Mouse (Mus musculus): ENCODE measurements around the gene Gm20388. TPM values are rescaled to one million over a fixed set of nuclear protein-coding genes. Genes with fewer than 3 reads are reported as not detected.
A peak's percentile ranks its signal among the peaks of the same experiment; 100 is the strongest.

Gene Gm20388
- total RNA-seq, 1 experiment from 2014 or later, result 3.6 TPM

- DNase-seq, result no peak
These were observed 214.3 kb downstream of the Gm20388 start for GRCm38 (mm10) chr8:120124836-120125389.

- peak; percentile 28 for DNase-seq
These were observed 215.9 kb downstream of the Gm20388 start for GRCm38 (mm10) chr8:120126357-120127161.

GRCm38 (mm10) chr8:120129547-120129946, 218.9 kb downstream of the Gm20388 start:
- no peak for DNase-seq

GRCm38 (mm10) chr8:120131158-120131557, 220.5 kb downstream of the Gm20388 start:
- DNase-seq, result no peak

GRCm38 (mm10) chr8:120133169-120133568, 222.5 kb downstream of the Gm20388 start:
- DNase-seq, result peak; percentile 56

GRCm38 (mm10) chr8:120135687-120136086, 225.0 kb downstream of the Gm20388 start:
- no peak for DNase-seq

- DNase-seq, result no peak
These were observed 226.0 kb downstream of the Gm20388 start for GRCm38 (mm10) chr8:120136618-120137017.

GRCm38 (mm10) chr8:120138958-120139357, 228.3 kb downstream of the Gm20388 start:
- no peak for DNase-seq

- no peak for DNase-seq
These were observed 230.1 kb downstream of the Gm20388 start for GRCm38 (mm10) chr8:120140769-120141168.

GRCm38 (mm10) chr8:120143911-120144651, 233.4 kb downstream of the Gm20388 start:
- peak; percentile 72 for DNase-seq

GRCm38 (mm10) chr8:120144652-120145301, 234.1 kb downstream of the Gm20388 start:
- DNase-seq, result no peak

GRCm38 (mm10) chr8:120146051-120146450, 235.4 kb downstream of the Gm20388 start:
- no peak for DNase-seq

- no peak for DNase-seq
These were observed 239.4 kb downstream of the Gm20388 start for GRCm38 (mm10) chr8:120150028-120150427.

- DNase-seq, result no peak
These were observed 240.5 kb downstream of the Gm20388 start for GRCm38 (mm10) chr8:120151151-120151550.

- DNase-seq, result peak; percentile 40
These were observed 242.0 kb downstream of the Gm20388 start for GRCm38 (mm10) chr8:120152636-120153035.

- DNase-seq, result no peak
These were observed 249.7 kb downstream of the Gm20388 start for GRCm38 (mm10) chr8:120160366-120160765.

- DNase-seq, result peak; percentile 46
These were observed 251.2 kb downstream of the Gm20388 start for GRCm38 (mm10) chr8:120161658-120162403.

GRCm38 (mm10) chr8:120162404-120162752, 251.7 kb downstream of the Gm20388 start:
- no peak for DNase-seq

- DNase-seq, result no peak
These were observed 252.7 kb downstream of the Gm20388 start for GRCm38 (mm10) chr8:120163376-120163775.

GRCm38 (mm10) chr8:120164026-120164425, 253.4 kb downstream of the Gm20388 start:
- no peak for DNase-seq

- no peak for DNase-seq
These were observed 256.5 kb downstream of the Gm20388 start for GRCm38 (mm10) chr8:120167136-120167535.

- DNase-seq, result no peak
These were observed 257.2 kb downstream of the Gm20388 start for GRCm38 (mm10) chr8:120167821-120168220.
